Mouse (Mus musculus) liver, adult 2 months (tissue): ENCODE measurements around the gene Fam168b. TPM values are rescaled to one million over a fixed set of nuclear protein-coding genes. Genes with fewer than 3 reads are reported as not detected.

Experiments
- DNase-seq: peaks from one replicate; pipeline ENCODE4 v3.0.0-alpha.2; 2011; ENCODE audit warnings: low read depth, low spot score; ENCODE audit errors: extremely low read depth
- H3K27ac ChIP-seq: fragments of 200-500 bp; replicated peaks from 2 replicates; pipeline ENCODE4 v1.5.1; 2012; ENCODE audit warnings: low read depth, mild to moderate bottlenecking, control low read depth, inconsistent platforms, low read length; ENCODE audit not compliant: insufficient read depth
- H3K27me3 ChIP-seq: fragments of 200-500 bp; 2 replicates; pipeline ENCODE4 v1.6.1; 2012; ENCODE audit warnings: mild to moderate bottlenecking, moderate library complexity, low read length, inconsistent platforms; ENCODE audit not compliant: control insufficient read depth, insufficient read depth
- H3K36me3 ChIP-seq: fragments of 200-500 bp; 2 replicates; pipeline ENCODE4 v1.6.1; 2012; ENCODE audit warnings: low read length, inconsistent platforms; ENCODE audit not compliant: control insufficient read depth, insufficient read depth
- H3K4me1 ChIP-seq: fragments of 200-500 bp; 2 replicates; pipeline ENCODE4 v1.6.1; 2011; ENCODE audit warnings: low read length; ENCODE audit not compliant: control insufficient read depth, insufficient read depth
- H3K4me3 ChIP-seq: fragments of 200-500 bp; 2 replicates; pipeline ENCODE4 v1.5.1; 2011; ENCODE audit warnings: low read depth, mild to moderate bottlenecking, control low read depth, low read length, moderate library complexity; ENCODE audit not compliant: insufficient read depth
- H3K79me2 ChIP-seq: fragments of 200-500 bp; 2 replicates; pipeline ENCODE4 v1.6.1; 2012; ENCODE audit warnings: inconsistent platforms, mild to moderate bottlenecking, low read length, moderate library complexity; ENCODE audit not compliant: control insufficient read depth, insufficient read depth
- H3K9ac ChIP-seq: fragments of 200-500 bp; 2 replicates; pipeline ENCODE4 v1.6.1; 2012; ENCODE audit warnings: low read depth, mild to moderate bottlenecking, control low read depth, inconsistent platforms, low read length
- CTCF ChIP-seq: fragments of 200-500 bp; IDR thresholded peaks from 2 replicates; pipeline ENCODE4 v1.5.1; 2011; ENCODE audit warnings: low read depth, low read length, control low read depth
- POLR2A ChIP-seq: fragments of 200-500 bp; IDR thresholded peaks from 2 replicates; pipeline ENCODE4 v1.6.1; 2011; ENCODE audit warnings: low read length, control low read depth; ENCODE audit not compliant: insufficient read depth; ENCODE audit errors: extremely low read depth
- WGBS: fragments of 180-500 bp; shearing (Covaris S2); methylation state at CpG from one replicate; pipeline ENCODE4 v1.1.7; 2018; 5-methylcytosine and 5-hydroxymethylcytosine counted together
- polyA plus RNA-seq: library from polyadenylated mRNA; depleted of rRNA; stranded (reverse); fragments of >200 nt; gene quantifications from 2 replicates; pipeline ENCODE4 v1.2.3, GENCODE M21; 2012; rRNA removed
- total RNA-seq: library from RNA; depleted of rRNA; stranded (reverse); fragments of >200 nt; gene quantifications from 2 replicates; pipeline ENCODE4 v1.2.3, GENCODE M21; 2014; rRNA removed

Fam168b gene
- total and polyA plus RNA-seq, 2 experiments: 16.6 to 105 TPM

- Histone ChIP-seq H3K9ac (no peak overlapping the region), H3K27me3 (no peaks in the 10 kb centered on the region), H3K36me3 (no peaks in the 10 kb centered on the region), H3K27ac (no peak overlapping the region), H3K4me1 (no peaks in the 10 kb centered on the region), H3K4me3 (no peak overlapping the region), H3K79me2 (no peaks in the 10 kb centered on the region)
- TF ChIP-seq POLR2A (no peak), CTCF (no peak)
- WGBS: 12% methylated on average over 1 of the region's 1 CpGs
- peak; percentile 1 for DNase-seq
These were observed 76.0 kb downstream of the Fam168b start for GRCm38 (mm10) chr1:34766899-34767298.

Other genes starting within 250 kb of the Fam168b start
- gene Plekhb2, start 6.9 kb upstream of the Fam168b start, total RNA-seq: 10.6 and 12.8 TPM in 2 replicates
- 6.7 and 14.5 TPM in 2 replicates for gene Plekhb2, start 6.9 kb upstream of the Fam168b start, polyA plus RNA-seq